Mouse (Mus musculus): ENCODE results near the gene 6430571L13Rik. TPM values are rescaled to one million over a fixed set of nuclear protein-coding genes. Genes with fewer than 3 reads are reported as not detected.
A peak's percentile ranks its signal among the peaks of the same experiment; 100 is the strongest.

6430571L13Rik gene
- polyA plus RNA-seq, 1 experiment from 2014 or later = 2.0 TPM

DNA sequence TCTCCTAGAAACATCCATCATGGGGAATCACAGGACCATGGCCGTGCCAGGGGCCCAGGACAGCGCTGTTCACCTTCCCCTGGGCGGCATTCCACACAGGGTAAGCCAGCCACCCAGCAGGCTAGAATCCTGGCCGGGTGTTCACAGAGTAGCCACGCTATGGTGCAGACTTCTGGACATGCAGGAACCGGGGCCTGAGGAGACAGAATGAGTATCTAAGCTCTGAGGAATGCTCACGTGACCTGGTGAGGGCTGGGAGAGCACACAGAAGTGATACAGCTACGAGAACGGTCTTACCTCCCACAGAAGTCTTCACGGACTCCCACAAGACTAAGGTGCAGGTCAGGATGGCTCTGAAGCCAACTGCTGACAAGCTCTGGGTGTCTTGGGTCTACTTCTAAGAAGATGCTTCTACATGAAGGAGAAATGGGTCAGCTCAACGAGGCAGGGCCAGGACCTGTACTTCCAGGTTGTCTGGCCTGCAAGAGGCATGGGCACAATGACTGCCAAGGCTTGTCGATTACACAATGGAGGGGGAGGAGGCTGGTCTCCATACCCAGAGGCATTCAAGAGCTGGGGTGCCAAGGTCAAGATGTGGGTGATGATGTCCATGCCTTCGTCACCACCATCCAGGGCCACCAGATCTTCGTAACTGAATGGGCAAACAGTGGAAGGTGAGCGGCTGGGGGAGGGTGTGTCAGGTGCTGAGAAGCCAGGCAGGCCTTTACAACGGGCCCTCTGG, 12.4 kb upstream of the 6430571L13Rik start:
- 90% methylated on average over 16 of the region's 16 CpGs for WGBS
- Histone ChIP-seq H3K4me1 (ENCODE audit: control insufficient read depth, insufficient read depth, low read length) (no peaks in the 10 kb centered on the region), H3K4me3 (ENCODE audit: low read depth, low read length) (no peak overlapping the region), H3K9me3 (ENCODE audit: control insufficient read depth, low read length) (no peaks in the 10 kb centered on the region), H3K9ac (ENCODE audit: low read length) (no peak overlapping the region), H3K36me3 (ENCODE audit: control insufficient read depth, insufficient read depth, low read length) (no peaks in the 10 kb centered on the region; the same call in 1 of the 2 replicates), H3K27me3 (ENCODE audit: control insufficient read depth, insufficient read depth, low read length) (no peaks in the 10 kb centered on the region), H3K4me2 (ENCODE audit: low read depth) (no peak overlapping the region), H3K27ac (ENCODE audit: low read depth, low read length) (no peak overlapping the region)
- ATAC-seq (ENCODE audit: insufficient read depth, low FRiP score, low TSS enrichment) (no peak), DNase-seq (ENCODE audit: low spot score) (no peak)

DNA sequence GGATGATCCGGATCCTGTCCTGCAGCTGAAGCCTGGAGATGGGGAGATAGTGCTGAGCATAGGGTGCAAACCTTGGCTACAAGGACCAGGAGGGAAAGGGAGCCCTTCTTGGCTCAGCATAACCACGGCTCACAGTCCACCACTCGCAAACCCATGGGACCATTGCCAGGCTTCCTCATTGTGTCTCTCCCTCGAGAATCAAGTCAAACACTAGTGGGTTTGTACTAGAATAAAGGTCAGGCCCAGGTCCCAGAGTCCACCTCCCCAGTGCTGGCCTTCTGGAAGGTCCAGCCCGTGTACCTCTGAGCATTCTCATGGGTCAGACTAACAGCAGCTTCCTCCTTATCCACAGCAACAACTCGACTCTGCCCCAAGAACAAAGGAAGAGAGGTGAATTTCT, 9.6 kb upstream of the 6430571L13Rik start:
- no peaks in the 10 kb centered on the region for H3K9me3 ChIP-seq (ENCODE audit: control insufficient read depth, low read length)
- H3K36me3 ChIP-seq (ENCODE audit: control insufficient read depth, insufficient read depth, low read length) = no peaks in the 10 kb centered on the region; the same call in 1 of the 2 replicates

DNA sequence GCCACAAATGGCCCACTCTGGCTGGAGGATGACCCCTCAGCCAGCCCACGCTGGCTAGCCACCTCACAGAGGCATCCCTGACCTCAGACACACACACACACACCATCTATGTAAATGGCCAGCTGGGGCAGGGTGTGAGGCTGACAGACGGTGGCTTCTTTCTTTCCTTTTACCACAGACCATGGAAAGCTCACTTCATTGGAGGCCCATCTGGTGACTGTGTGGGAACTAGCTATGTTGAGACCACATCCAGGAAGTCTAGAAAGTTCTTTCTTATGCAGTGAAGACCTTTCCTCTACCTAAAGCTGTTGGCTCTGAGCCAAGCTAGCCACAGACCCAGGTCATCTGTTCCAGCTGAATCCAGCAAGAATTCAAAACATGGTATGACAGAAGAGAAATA, 6.7 kb upstream of the 6430571L13Rik start:
- no peak overlapping the region for H3K4me2 ChIP-seq (ENCODE audit: low read depth)
- H3K9me3 ChIP-seq (ENCODE audit: control insufficient read depth, low read length) = no peaks in the 10 kb centered on the region
- ATAC-seq (ENCODE audit: insufficient read depth, low FRiP score, low TSS enrichment) (no peak), DNase-seq (ENCODE audit: low spot score) (no peak)
- H3K9ac ChIP-seq (ENCODE audit: low read length) = no peak overlapping the region
- 61% methylated on average over 2 of the region's 2 CpGs for WGBS
- no peak overlapping the region for H3K4me3 ChIP-seq (ENCODE audit: low read depth, low read length)
- no peak overlapping the region for H3K27ac ChIP-seq (ENCODE audit: low read depth, low read length)
- H3K4me1 ChIP-seq (ENCODE audit: control insufficient read depth, insufficient read depth, low read length) = peaks cover 7% of the 10 kb centered on the region; the same call in 1 of the 2 replicates
- no peaks in the 10 kb centered on the region for H3K27me3 ChIP-seq (ENCODE audit: control insufficient read depth, insufficient read depth, low read length)
- no peaks in the 10 kb centered on the region for H3K36me3 ChIP-seq (ENCODE audit: control insufficient read depth, insufficient read depth, low read length)

More for the DNA sequence above, 9.6 kb upstream of the 6430571L13Rik start:
- H3K4me2 ChIP-seq (ENCODE audit: low read depth) = no peak overlapping the region
- WGBS = 86% methylated on average over 6 of the region's 6 CpGs
- H3K27ac ChIP-seq (ENCODE audit: low read depth, low read length) = no peak overlapping the region
- no peak for ATAC-seq (ENCODE audit: insufficient read depth, low FRiP score, low TSS enrichment)
- no peak overlapping the region for H3K4me3 ChIP-seq (ENCODE audit: low read depth, low read length)
- H3K4me1 ChIP-seq (ENCODE audit: control insufficient read depth, insufficient read depth, low read length) = no peaks in the 10 kb centered on the region
- DNase-seq (ENCODE audit: low spot score) = no peak
- no peaks in the 10 kb centered on the region for H3K27me3 ChIP-seq (ENCODE audit: control insufficient read depth, insufficient read depth, low read length)
- H3K9ac ChIP-seq (ENCODE audit: low read length) = no peak overlapping the region

GRCm38 (mm10) chr9:107334356-107334755, 6.0 kb upstream of the 6430571L13Rik start:
- no peak overlapping the region for H3K4me3 ChIP-seq (ENCODE audit: low read depth, low read length)
- DNase-seq (ENCODE audit: low spot score) (no peak), ATAC-seq (ENCODE audit: insufficient read depth, low FRiP score, low TSS enrichment) (no peak)
- peaks cover 10% of the 10 kb centered on the region; the same call in 1 of the 2 replicates for H3K4me1 ChIP-seq (ENCODE audit: control insufficient read depth, insufficient read depth, low read length)
- H3K9me3 ChIP-seq (ENCODE audit: control insufficient read depth, low read length) = no peaks in the 10 kb centered on the region
- H3K9ac ChIP-seq (ENCODE audit: low read length) = no peak overlapping the region
- H3K27me3 ChIP-seq (ENCODE audit: control insufficient read depth, insufficient read depth, low read length) = no peaks in the 10 kb centered on the region
- H3K27ac ChIP-seq (ENCODE audit: low read depth, low read length) = no peak overlapping the region
- H3K36me3 ChIP-seq (ENCODE audit: control insufficient read depth, insufficient read depth, low read length) = no peaks in the 10 kb centered on the region
- no peak overlapping the region for H3K4me2 ChIP-seq (ENCODE audit: low read depth)
- 86% methylated on average over 6 of the region's 6 CpGs for WGBS

DNA sequence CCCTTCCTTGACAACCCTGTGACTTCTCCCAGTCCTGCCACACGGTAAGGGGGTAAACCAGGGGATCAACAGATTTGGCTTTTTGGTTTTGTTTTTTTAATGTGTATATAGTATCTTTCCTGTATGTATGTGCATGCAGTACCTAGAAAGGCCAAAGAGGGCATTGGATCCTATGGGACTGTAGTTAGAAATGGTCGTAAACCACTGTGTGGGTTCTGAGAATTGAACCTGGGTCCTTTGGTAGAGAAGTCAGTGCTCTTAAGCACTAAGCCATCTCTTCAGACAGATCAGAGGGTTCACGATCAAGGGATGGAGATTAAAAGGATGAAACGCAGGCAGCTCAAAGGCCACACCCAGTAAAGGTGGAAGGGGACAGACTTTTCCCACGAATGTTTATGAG, 5.4 kb upstream of the 6430571L13Rik start:
- WGBS = 88% methylated on average over 5 of the region's 5 CpGs
- Histone ChIP-seq H3K4me1 (ENCODE audit: control insufficient read depth, insufficient read depth, low read length) (peaks cover 10% of the 10 kb centered on the region; the same call in 1 of the 2 replicates), H3K9ac (ENCODE audit: low read length) (no peak overlapping the region), H3K4me3 (ENCODE audit: low read depth, low read length) (no peak overlapping the region), H3K4me2 (ENCODE audit: low read depth) (no peak overlapping the region), H3K27me3 (ENCODE audit: control insufficient read depth, insufficient read depth, low read length) (no peaks in the 10 kb centered on the region), H3K9me3 (ENCODE audit: control insufficient read depth, low read length) (no peaks in the 10 kb centered on the region), H3K27ac (ENCODE audit: low read depth, low read length) (no peak overlapping the region), H3K36me3 (ENCODE audit: control insufficient read depth, insufficient read depth, low read length) (no peaks in the 10 kb centered on the region)
- DNase-seq (ENCODE audit: low spot score) (no peak), ATAC-seq (ENCODE audit: insufficient read depth, low FRiP score, low TSS enrichment) (no peak)

DNA sequence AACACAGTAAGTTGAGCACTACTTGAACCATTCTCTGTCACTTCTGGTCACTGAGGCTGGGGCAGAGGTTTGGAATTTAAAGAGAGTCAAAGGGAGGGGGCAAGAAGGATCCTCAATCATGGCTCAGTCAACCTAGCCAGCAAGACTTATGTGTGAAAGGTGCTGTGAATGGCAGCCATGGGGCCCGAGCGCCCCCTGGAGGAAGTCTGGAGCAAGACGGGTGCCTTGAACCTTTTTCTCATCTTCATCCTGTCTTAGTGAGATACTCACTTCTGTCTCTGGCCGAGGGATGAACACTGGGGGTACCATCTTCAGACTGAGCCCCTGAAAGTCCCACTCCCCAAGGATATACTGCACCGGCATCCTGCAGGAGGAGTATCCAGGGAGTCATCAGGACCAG, 4.5 kb upstream of the 6430571L13Rik start:
- no peak overlapping the region for H3K4me2 ChIP-seq (ENCODE audit: low read depth)
- H3K4me1 ChIP-seq (ENCODE audit: control insufficient read depth, insufficient read depth, low read length) = peaks cover 12% of the 10 kb centered on the region; the same call in 1 of the 2 replicates
- H3K9me3 ChIP-seq (ENCODE audit: control insufficient read depth, low read length) = no peaks in the 10 kb centered on the region
- no peaks in the 10 kb centered on the region for H3K27me3 ChIP-seq (ENCODE audit: control insufficient read depth, insufficient read depth, low read length)
- no peak for ATAC-seq (ENCODE audit: insufficient read depth, low FRiP score, low TSS enrichment)
- H3K9ac ChIP-seq (ENCODE audit: low read length) = no peak overlapping the region
- peak; percentile 71 for DNase-seq (ENCODE audit: low spot score)
- no peak overlapping the region for H3K4me3 ChIP-seq (ENCODE audit: low read depth, low read length)
- no peak overlapping the region for H3K27ac ChIP-seq (ENCODE audit: low read depth, low read length)
- 18% methylated on average over 5 of the region's 5 CpGs for WGBS
- no peaks in the 10 kb centered on the region for H3K36me3 ChIP-seq (ENCODE audit: control insufficient read depth, insufficient read depth, low read length)

- WGBS = 83% methylated on average over 6 of the region's 6 CpGs
- Histone ChIP-seq H3K4me2 (ENCODE audit: low read depth) (no peak overlapping the region), H3K4me1 (ENCODE audit: control insufficient read depth, insufficient read depth, low read length) (peaks cover 15% of the 10 kb centered on the region; the same call in 1 of the 2 replicates), H3K4me3 (ENCODE audit: low read depth, low read length) (no peak overlapping the region), H3K27ac (ENCODE audit: low read depth, low read length) (no peak overlapping the region), H3K27me3 (ENCODE audit: control insufficient read depth, insufficient read depth, low read length) (no peaks in the 10 kb centered on the region), H3K9ac (ENCODE audit: low read length) (no peak overlapping the region), H3K36me3 (ENCODE audit: control insufficient read depth, insufficient read depth, low read length) (no peaks in the 10 kb centered on the region), H3K9me3 (ENCODE audit: control insufficient read depth, low read length) (no peaks in the 10 kb centered on the region)
- DNase-seq (ENCODE audit: low spot score) = no peak
- ATAC-seq (ENCODE audit: insufficient read depth, low FRiP score, low TSS enrichment) = no peak
These were observed 4.0 kb upstream of the 6430571L13Rik start for GRCm38 (mm10) chr9:107336386-107336785.

GRCm38 (mm10) chr9:107338172-107338883, 2.1 kb upstream of the 6430571L13Rik start, which contains the start of gene Hemk1:
Gene Hemk1, minus strand, starts transcription at chr9:107338350.
- no peaks in the 10 kb centered on the region for H3K9me3 ChIP-seq (ENCODE audit: control insufficient read depth, low read length)
- peak within 1 kb of the TSS; percentile 23; the same call in 1 of the 2 replicates for H3K27ac ChIP-seq (ENCODE audit: low read depth, low read length)
- H3K4me2 ChIP-seq (ENCODE audit: low read depth) = peak within 1 kb of the TSS; percentile 89
- ATAC-seq (ENCODE audit: insufficient read depth, low FRiP score, low TSS enrichment) (peak; percentile 65), DNase-seq (ENCODE audit: low spot score) (peak; percentile 83)
- H3K4me1 ChIP-seq (ENCODE audit: control insufficient read depth, insufficient read depth, low read length) = peaks cover 15% of the 10 kb centered on the region; the same call in 1 of the 2 replicates
- WGBS = 6% methylated on average over 30 of the region's 30 CpGs
- H3K9ac ChIP-seq (ENCODE audit: low read length) = peak within 1 kb of the TSS; percentile 68
- H3K4me3 ChIP-seq (ENCODE audit: low read depth, low read length) = peak within 1 kb of the TSS; percentile 52
- no peaks in the 10 kb centered on the region for H3K27me3 ChIP-seq (ENCODE audit: control insufficient read depth, insufficient read depth, low read length)
- H3K36me3 ChIP-seq (ENCODE audit: control insufficient read depth, insufficient read depth, low read length) = no peaks in the 10 kb centered on the region

All from neural tube, embryonic 11.5 days (tissue).